Mouse (Mus musculus) hindbrain, embryonic 10.5 days (tissue): ENCODE results near the gene Prmt1. TPM values are rescaled to one million over a fixed set of nuclear protein-coding genes. Genes with fewer than 3 reads are reported as not detected.
A peak's percentile ranks its signal among the peaks of the same experiment; 100 is the strongest.

Source experiments
- DNase-seq: peaks from one replicate; pipeline ENCODE4 v3.0.0-alpha.2; 2017; ENCODE audit warnings: low spot score
- H3K27ac ChIP-seq: fragments of 300-500 bp; sonication (generic); 2 replicates; pipeline ENCODE4 v1.5.1; 2016; ENCODE audit warnings: mild to moderate bottlenecking, moderate library complexity
- H3K27me3 ChIP-seq: fragments of 300-500 bp; sonication (generic); 2 replicates; pipeline ENCODE4 v1.6.1; 2016; ENCODE audit warnings: mild to moderate bottlenecking; ENCODE audit not compliant: poor library complexity, insufficient read depth, severe bottlenecking
- H3K36me3 ChIP-seq: fragments of 300-500 bp; sonication (generic); 2 replicates; pipeline ENCODE4 v1.6.1; 2016; ENCODE audit warnings: mild to moderate bottlenecking, moderate library complexity
- H3K4me1 ChIP-seq: fragments of 300-500 bp; sonication (generic); replicated peaks from 2 replicates; pipeline ENCODE4 v1.6.1; 2016; ENCODE audit warnings: mild to moderate bottlenecking
- H3K4me3 ChIP-seq: fragments of 300-500 bp; sonication (generic); 2 replicates; pipeline ENCODE4 v1.5.1; 2016; ENCODE audit warnings: mild to moderate bottlenecking, moderate library complexity
- H3K9me3 ChIP-seq: fragments of 300-500 bp; sonication (generic); 2 replicates; pipeline ENCODE4 v1.6.1; 2016; ENCODE audit warnings: mild to moderate bottlenecking, moderate library complexity
- WGBS: fragments of 180-500 bp; shearing (Covaris S2); methylation state at CpG from one replicate; pipeline ENCODE4 v1.1.7; 2016; 5-methylcytosine and 5-hydroxymethylcytosine counted together
- polyA plus RNA-seq: library from polyadenylated mRNA; unstranded; fragments of >200 nt; fragmentation: Nextera tagmentation; extraction: Ambion mirVana; gene quantifications from 2 replicates; pipeline ENCODE4 v1.2.1, GENCODE M21; 2016

The Prmt1 gene
- polyA plus RNA-seq, 1 experiment from 2014 or later, result 843 TPM

DNA sequence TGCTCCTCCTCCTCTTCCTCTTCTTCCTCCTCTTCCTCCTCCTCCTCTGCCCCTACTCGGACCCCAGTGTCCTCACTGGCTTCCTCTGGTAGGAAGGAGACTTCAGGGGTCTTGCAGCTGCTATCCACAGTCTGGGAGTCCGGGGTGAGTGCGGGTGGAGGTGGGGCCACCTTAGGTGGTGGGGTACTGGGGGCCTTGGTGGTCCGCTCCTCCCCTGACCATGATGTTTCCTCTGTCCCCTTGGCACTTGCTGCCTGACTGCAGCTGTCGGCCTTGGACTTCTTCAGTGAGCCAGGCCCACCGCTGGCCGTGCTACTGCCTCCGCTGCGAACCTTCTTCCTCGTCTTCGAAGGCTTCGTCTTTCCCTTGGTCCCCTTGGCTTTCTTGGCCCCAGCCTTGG, 20.1 kb upstream of the Prmt1 start:
- no peaks in the 10 kb centered on the region for H3K9me3 ChIP-seq
- H3K4me3 ChIP-seq, result no peak overlapping the region
- H3K27ac ChIP-seq, result no peak overlapping the region
- DNase-seq, result no peak
- WGBS, result 95% methylated on average over 12 of the region's 12 CpGs
- no peaks in the 10 kb centered on the region for H3K4me1 ChIP-seq
- H3K36me3 ChIP-seq, result peaks cover 100% of the 10 kb centered on the region
- no peaks in the 10 kb centered on the region for H3K27me3 ChIP-seq

DNA sequence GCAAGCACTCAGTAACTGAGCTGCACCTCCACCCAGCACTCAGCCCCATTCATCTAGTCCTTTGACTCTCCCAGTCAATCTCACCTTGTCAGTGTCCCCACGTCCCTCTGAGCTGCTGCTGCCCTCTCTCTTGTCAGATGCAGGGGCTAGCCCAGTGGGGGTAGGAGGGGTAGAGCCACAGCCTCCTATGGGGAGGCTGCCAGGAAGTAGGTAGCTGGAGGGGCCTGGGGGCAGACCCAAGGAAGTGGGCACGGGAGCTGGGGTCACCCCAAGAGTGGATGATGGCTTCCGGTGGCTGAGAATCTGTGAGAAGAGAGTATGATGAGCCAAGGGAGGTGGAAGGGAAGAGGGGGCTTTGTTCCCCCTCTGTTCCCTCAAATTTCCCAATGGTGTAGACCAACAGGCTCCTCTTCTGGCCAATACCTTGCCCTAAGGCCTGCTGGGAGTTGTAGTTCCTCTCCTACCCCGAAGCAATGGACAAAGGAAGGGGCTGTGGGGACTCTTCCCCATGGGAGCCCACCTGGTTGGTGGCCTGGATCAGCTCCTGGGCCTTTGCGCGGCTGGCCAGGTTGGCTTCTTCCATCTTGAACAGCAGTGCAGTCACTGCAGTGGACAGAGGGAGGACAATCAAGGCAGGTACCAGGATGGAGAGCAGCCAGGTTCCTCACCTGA, 19.1 kb upstream of the Prmt1 start:
- no peaks in the 10 kb centered on the region for H3K4me1 ChIP-seq
- no peak overlapping the region for H3K27ac ChIP-seq
- H3K27me3 ChIP-seq, result no peaks in the 10 kb centered on the region
- no peak overlapping the region for H3K4me3 ChIP-seq
- WGBS, result 94% methylated on average over 6 of the region's 6 CpGs
- H3K9me3 ChIP-seq, result no peaks in the 10 kb centered on the region
- peaks cover 100% of the 10 kb centered on the region for H3K36me3 ChIP-seq
- DNase-seq, result no peak

DNA sequence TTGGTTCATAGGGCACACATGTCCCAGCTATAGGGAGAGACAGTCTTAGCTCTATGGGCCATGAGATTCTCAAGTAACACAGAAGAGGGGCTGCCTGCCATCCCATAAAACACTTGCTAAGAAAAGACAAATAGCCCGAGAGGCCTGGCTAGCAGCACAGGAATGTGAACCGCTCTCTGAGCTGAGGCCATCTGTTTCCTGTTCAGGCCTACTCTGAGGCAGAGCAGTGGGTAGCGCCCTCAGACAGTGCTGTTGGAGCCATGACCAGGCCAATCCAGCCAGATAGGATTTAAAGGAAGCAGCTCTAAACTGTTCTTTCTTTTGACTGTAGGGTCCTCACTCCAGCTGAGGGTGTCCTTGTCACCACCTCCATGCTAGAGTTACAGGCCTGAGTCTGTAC, 18.2 kb upstream of the Prmt1 start:
- DNase-seq, result no peak
- no peaks in the 10 kb centered on the region for H3K9me3 ChIP-seq
- peaks cover 100% of the 10 kb centered on the region for H3K36me3 ChIP-seq
- 84% methylated on average over 3 of the region's 3 CpGs for WGBS
- H3K27ac ChIP-seq, result no peak overlapping the region
- no peaks in the 10 kb centered on the region for H3K27me3 ChIP-seq
- H3K4me3 ChIP-seq, result peak overlapping the region; percentile 11; the same call in 1 of the 2 replicates
- 0 out of 2 replicates have a peak, but pooled peaks cover 6% of the 10 kb centered on the region for H3K4me1 ChIP-seq

DNA sequence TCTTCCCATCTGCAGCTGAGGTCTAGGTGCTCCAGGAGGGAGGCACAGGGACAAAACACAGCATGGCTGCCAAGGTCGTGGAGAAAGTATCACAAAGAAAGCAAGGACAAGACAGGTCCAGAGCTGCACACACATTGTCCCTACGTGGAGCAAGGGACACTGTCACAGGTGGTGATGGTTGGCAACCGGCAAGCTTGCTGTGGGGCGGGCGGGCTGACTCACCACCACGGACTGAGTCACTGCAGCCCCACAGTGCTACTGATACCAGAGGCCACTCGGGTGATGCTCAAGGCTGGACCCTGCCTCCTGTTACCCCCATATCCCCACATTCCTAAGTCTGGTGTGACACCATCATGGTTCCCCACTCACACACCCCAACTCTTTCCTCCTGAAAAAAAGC, 16.1 kb upstream of the Prmt1 start:
- Histone ChIP-seq H3K27ac (no peak overlapping the region), H3K4me3 (no peak overlapping the region), H3K9me3 (no peaks in the 10 kb centered on the region), H3K4me1 (peaks cover 22% of the 10 kb centered on the region), H3K27me3 (no peaks in the 10 kb centered on the region), H3K36me3 (peaks cover 81% of the 10 kb centered on the region)
- no peak for DNase-seq
- 90% methylated on average over 7 of the region's 7 CpGs for WGBS

DNA sequence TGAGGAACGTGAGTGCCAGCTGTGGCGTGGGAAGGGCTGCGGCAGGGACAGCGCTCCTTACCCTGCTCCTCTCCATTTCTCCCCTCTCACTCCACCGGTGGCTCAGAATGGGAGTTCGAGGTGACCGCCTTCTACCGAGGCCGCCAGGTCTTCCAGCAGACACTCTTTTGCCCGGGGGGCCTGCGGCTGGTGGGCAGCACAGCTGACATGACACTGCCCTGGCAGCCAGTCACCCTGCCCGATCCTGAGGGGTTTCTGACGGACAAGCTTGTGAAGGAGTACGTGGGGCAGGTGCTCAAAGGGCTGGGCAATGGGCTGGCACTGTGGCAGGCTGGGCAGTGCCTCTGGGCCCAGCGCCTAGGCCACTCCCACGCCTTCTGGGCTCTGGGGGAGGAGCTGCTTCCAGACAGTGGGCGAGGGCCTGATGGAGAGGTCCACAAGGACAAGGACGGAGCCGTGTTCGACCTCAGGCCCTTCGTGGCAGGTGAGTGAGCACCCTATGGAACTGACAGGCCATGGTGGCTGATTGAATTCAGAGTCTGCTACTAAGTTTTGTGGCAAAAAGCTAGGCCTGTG, 14.3 kb upstream of the Prmt1 start:
- DNase-seq, result no peak
- Histone ChIP-seq H3K27ac (no peak overlapping the region), H3K27me3 (no peaks in the 10 kb centered on the region), H3K4me1 (peaks cover 35% of the 10 kb centered on the region), H3K4me3 (peak overlapping the region; percentile 10; the same call in 1 of the 2 replicates), H3K36me3 (peaks cover 70% of the 10 kb centered on the region), H3K9me3 (no peaks in the 10 kb centered on the region)
- WGBS, result 88% methylated on average over 21 of the region's 21 CpGs

DNA sequence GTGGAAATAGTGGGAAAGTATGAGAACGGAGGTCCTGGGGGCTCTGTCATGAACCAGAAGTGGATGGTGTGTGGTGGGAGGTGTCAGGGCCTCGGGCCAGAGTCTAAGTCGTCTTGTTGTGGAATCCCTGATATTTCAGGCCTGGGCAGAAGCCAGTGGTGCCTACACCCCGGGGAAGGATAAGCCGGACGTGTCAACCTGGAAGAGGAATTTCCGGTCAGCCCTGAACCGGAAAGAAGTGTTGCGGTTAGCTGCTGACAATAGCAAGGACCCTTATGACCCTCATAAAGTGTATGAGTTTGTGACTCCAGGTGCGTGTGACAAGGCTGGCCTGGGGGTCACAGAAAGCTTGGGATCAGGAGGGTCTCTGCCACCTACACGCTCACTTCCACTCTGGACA, 13.4 kb upstream of the Prmt1 start:
- H3K27ac ChIP-seq, result no peak overlapping the region
- peaks cover 40% of the 10 kb centered on the region for H3K4me1 ChIP-seq
- no peak for DNase-seq
- H3K27me3 ChIP-seq, result no peaks in the 10 kb centered on the region
- H3K36me3 ChIP-seq, result peaks cover 70% of the 10 kb centered on the region
- H3K9me3 ChIP-seq, result no peaks in the 10 kb centered on the region
- peak overlapping the region; percentile 10; the same call in 1 of the 2 replicates for H3K4me3 ChIP-seq
- whole genome bisulfite sequencing, result 85% methylated on average over 11 of the region's 11 CpGs

DNA sequence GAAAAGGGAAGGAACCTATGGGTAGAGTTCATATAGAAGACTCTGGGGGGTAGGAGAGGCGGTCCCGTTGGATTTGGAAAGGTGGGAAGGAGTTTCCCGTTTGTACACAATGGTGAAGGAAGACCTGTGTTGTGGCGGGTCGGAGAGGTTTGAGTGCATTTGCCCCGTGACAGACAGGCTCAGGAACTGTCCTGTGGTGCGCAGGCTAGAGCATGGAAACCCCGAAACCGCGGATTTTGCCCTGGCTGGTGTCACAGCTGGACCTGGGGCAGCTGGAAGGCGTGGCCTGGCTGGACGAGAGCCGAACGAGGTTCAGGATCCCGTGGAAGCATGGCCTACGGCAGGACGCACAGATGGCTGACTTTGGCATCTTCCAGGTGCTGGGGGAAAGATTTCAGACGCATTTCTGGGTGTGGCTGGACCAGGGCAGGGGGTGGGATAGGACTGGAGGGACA, 12.2 kb upstream of the Prmt1 start, which contains the start of gene Bcl2l12:
Gene Bcl2l12 (minus strand): TSS at position 212 of the 455 bp plus-strand sequence.
- Histone ChIP-seq H3K9me3 (no peaks in the 10 kb centered on the region), H3K36me3 (peaks cover 70% of the 10 kb centered on the region), H3K27ac (peak within 1 kb of the TSS; percentile 95), H3K4me3 (peak within 1 kb of the TSS; percentile 76), H3K4me1 (peaks cover 40% of the 10 kb centered on the region), H3K27me3 (no peaks in the 10 kb centered on the region)
- 5% methylated on average over 18 of the region's 18 CpGs for WGBS
- DNase-seq, result peak; percentile 42

DNA sequence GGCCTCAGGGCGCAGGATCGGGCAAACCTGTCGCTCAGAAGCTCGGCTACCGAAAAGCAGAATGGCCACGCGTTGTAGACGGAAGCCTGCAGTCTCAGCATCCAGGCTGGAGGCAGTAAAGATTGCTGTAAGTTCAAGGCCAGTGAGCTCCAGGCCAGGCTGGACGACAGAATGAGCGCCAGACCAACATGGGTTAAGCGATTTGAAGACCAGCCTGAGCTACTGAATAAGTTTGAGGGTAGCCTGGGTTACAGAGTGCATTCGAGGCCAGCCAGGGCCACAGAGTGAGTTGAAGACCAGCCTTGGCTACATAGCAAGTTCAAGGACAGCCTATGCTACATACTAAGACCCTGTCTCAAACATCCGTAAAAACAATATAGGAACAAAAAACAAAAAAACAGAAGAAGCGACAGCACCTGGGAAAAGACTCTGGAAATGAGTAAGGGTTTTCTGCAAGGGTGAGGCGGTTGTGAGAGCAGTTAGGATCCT, 11.6 kb upstream of the Prmt1 start:
- no peak for DNase-seq
- Histone ChIP-seq H3K4me3 (peak overlapping the region; percentile 76), H3K27ac (peak overlapping the region; percentile 95), H3K36me3 (peaks cover 70% of the 10 kb centered on the region), H3K9me3 (no peaks in the 10 kb centered on the region), H3K27me3 (no peaks in the 10 kb centered on the region), H3K4me1 (peaks cover 40% of the 10 kb centered on the region)
- WGBS, result 3% methylated on average over 15 of the region's 15 CpGs

DNA sequence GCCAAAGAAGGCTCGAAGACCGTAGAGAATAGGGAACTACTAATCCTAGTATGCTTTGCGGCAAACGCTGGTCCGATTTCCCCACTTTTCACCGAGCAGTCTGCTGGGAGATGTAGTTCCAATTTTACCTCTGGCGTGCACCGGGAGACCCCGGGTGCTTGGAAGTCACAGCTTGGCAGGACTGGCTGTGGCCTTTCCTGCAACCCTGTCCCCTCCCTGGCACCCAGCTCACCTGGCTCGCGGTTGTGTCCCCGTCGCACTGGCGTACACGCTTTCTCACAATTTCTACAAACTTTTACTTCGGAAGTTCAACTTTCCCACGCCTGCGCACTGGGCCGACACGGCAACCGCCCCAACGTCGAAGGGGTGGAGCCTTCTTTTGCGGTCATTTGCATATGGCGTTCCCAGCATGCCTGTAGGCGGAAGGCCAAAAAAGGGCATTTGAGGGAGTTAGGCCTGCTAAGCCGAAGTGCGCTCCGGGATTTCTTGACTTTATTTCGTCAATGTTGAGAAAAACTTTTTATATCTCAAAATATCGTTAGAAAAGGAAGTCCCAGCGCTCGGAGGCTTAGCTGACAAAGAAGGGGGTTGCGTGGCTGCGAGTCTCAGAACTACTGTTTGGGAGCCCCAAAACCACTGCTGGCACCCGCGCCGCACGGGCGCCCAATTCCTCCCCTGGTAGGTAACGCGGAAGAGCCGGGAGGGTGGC, 11.0 kb upstream of the Prmt1 start, which contains the start of gene Irf3:
Gene Irf3 (plus strand): TSS at position 418 of the 709 bp plus-strand sequence.
- Histone ChIP-seq H3K36me3 (peaks cover 70% of the 10 kb centered on the region), H3K27me3 (no peaks in the 10 kb centered on the region), H3K9me3 (no peaks in the 10 kb centered on the region), H3K4me1 (peaks cover 40% of the 10 kb centered on the region), H3K27ac (peak within 1 kb of the TSS; percentile 95), H3K4me3 (peak within 1 kb of the TSS; percentile 76)
- WGBS, result under 1% methylated on average over 43 of the region's 43 CpGs
- DNase-seq, result peak; percentile 95

DNA sequence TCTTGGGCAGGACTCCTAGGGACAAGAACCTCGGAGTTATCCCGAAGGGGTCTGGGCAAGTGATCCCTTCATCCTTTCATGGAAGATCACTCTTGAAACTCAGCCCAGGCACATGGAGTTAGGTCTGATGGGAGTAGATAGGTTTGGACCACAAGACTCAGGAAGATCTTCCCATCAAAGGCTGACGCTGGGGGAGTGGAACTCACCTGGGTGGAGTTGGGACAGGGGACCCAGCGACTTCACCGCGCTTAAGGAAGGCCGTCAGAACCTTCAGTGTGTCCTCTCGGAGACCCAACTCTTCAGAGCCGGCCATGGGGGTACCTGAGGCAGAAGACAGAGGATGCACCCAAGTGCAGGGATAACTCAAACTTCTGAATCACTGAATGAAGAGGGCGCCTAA, 10.3 kb upstream of the Prmt1 start:
- H3K27me3 ChIP-seq, result no peaks in the 10 kb centered on the region
- no peaks in the 10 kb centered on the region for H3K9me3 ChIP-seq
- no peak for DNase-seq
- 16% methylated on average over 10 of the region's 10 CpGs for WGBS
- H3K4me3 ChIP-seq, result peak overlapping the region; percentile 76
- H3K36me3 ChIP-seq, result peaks cover 70% of the 10 kb centered on the region
- H3K27ac ChIP-seq, result peak overlapping the region; percentile 95
- peaks cover 40% of the 10 kb centered on the region for H3K4me1 ChIP-seq

DNA sequence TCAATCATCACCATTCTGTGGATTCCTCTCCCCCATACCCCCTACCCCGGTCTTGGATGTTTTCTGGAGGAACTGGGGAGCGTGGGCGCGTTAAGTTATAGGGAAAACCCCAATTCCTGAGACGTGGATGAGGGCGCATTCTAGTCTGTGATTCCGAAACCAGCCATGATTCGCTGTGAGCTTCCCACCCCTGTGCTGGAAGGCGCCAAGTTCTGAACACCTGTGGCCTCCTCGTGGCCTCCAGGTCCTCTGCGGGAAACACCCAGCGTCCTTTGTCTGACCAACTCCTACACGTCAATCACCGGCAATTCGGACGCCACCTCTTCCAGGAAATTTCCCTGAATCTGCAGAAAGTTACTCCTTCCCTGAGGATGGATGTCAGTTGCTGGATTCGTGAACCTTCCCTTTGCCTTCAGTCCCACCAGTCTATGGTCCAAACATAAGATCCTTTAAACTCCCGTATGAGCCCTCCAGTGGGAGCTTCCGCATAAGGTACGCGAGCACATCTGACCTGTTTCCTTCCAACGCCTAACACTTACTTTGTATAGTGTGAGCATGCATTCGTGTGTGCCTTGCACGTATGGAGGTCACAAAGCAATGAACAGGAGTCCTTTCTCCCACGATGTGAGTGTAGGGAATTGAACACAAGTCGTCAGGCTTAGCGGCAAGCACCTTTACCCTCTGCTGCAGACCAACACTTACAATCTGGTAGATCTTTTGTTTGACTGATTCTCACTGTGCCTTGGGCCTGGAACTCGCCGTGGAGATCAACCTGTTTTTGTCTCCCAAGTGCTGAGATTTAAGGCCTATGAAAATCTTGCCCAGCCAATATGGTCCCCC, 731 bp upstream of the Prmt1 start:
- H3K27me3 ChIP-seq, result no peaks in the 10 kb centered on the region
- peak overlapping the region; percentile 95 for H3K4me3 ChIP-seq
- no peak for DNase-seq
- peaks cover 43% of the 10 kb centered on the region for H3K4me1 ChIP-seq
- peak overlapping the region; percentile 99 for H3K27ac ChIP-seq
- no peaks in the 10 kb centered on the region for H3K9me3 ChIP-seq
- H3K36me3 ChIP-seq, result peaks cover 60% of the 10 kb centered on the region
- under 1% methylated on average over 29 of the region's 29 CpGs for WGBS

DNA sequence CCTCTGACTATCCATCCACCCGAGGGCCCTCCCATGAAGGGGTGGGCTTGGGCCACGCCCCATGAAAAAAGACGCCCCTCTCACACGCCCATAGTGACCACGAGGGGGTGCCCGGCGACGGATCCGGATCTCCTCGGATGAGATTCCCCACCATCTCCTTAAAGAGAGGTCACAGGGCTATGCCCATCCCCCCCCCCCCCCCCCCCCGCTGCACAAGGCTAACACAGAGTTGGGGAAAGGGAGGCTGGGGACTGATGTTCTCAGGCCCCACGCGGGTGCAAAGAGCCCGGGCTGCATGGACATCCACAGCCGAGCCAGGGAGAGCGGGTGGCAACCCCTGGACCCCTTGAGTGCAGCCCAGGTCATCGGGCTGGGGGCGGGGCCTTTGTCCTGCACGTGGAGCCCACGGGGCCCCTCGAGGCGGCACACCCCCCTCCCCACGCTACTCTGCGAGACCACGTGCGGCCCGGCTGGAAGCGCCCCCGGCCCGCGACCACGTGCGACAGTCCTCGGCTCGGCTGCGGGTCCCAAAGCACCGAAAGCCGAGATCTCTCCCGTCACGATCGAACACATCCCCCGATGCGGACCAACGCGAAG, 675 bp downstream of the Prmt1 start:
- Histone ChIP-seq H3K27ac (peak overlapping the region; percentile 99), H3K4me3 (peak overlapping the region; percentile 95), H3K27me3 (no peaks in the 10 kb centered on the region), H3K36me3 (peaks cover 60% of the 10 kb centered on the region), H3K4me1 (peaks cover 43% of the 10 kb centered on the region), H3K9me3 (no peaks in the 10 kb centered on the region)
- WGBS, result under 1% methylated on average over 44 of the region's 45 CpGs
- DNase-seq, result peak; percentile 88
